Mouse (Mus musculus) testis, adult 2 months (tissue): ENCODE results near the gene 9130213A22Rik.

ENCODE experiments used
- CTCF ChIP-seq: fragments of 200-500 bp; IDR thresholded peaks from 2 replicates; pipeline ENCODE4 v1.5.1; 2012; ENCODE audit warnings: low read depth, mild to moderate bottlenecking, inconsistent platforms, low read length, moderate library complexity; ENCODE audit not compliant: control insufficient read depth, insufficient read depth, insufficient replicate concordance
- POLR2A ChIP-seq: fragments of 200-500 bp; IDR thresholded peaks from 2 replicates; pipeline ENCODE4 v1.6.1; 2012; ENCODE audit warnings: low read depth, mild to moderate bottlenecking, inconsistent platforms, low read length, moderate library complexity; ENCODE audit not compliant: control insufficient read depth

- TF ChIP-seq CTCF: no peak
- TF ChIP-seq POLR2A: no peak
Observed at GRCm38 (mm10) chr11:69153831-69154230, 31.4 kb upstream of the 9130213A22Rik start.
